Mouse (Mus musculus) cortical plate, adult 2 months (tissue): ENCODE data around the gene F3.

Experiments used
- CTCF ChIP-seq: fragments of 200-500 bp; IDR thresholded peaks from 2 replicates; pipeline ENCODE4 v1.5.1; 2011; ENCODE audit warnings: mild to moderate bottlenecking, control low read depth, low read length; ENCODE audit not compliant: insufficient read depth; ENCODE audit errors: extremely low read depth
- POLR2A ChIP-seq: fragments of 200-500 bp; IDR thresholded peaks from 2 replicates; pipeline ENCODE4 v1.6.1; 2011; ENCODE audit warnings: mild to moderate bottlenecking, low read length, control low read depth; ENCODE audit not compliant: insufficient read depth; ENCODE audit errors: extremely low read depth

- TF ChIP-seq CTCF (no peak), POLR2A (no peak)
These were observed 59.7 kb downstream of the F3 start for GRCm38 (mm10) chr3:121783020-121783419.
